Mouse (Mus musculus) forebrain, embryonic 13.5 days (tissue): Measurements from ENCODE around the gene Slc22a23. TPM values are rescaled to one million over a fixed set of nuclear protein-coding genes. Genes with fewer than 3 reads are reported as not detected.

Source experiments
- ATAC-seq: fragments of 200-750 bp; cut with Nextera tagmentation; 2 replicates; pipeline ENCODE4 v1.8.0; 2017
- H3K27ac ChIP-seq: fragments of 300-500 bp; sonication (generic); 2 replicates; pipeline ENCODE4 v1.5.1; 2015; ENCODE audit warnings: inconsistent platforms, mild to moderate bottlenecking, moderate library complexity
- H3K27me3 ChIP-seq: fragments of 300-500 bp; sonication (generic); 2 replicates; pipeline ENCODE4 v1.6.1; 2015; ENCODE audit warnings: mild to moderate bottlenecking, inconsistent platforms
- H3K36me3 ChIP-seq: fragments of 300-500 bp; sonication (generic); 2 replicates; pipeline ENCODE4 v1.6.1; 2015; ENCODE audit warnings: mild to moderate bottlenecking, inconsistent platforms; ENCODE audit not compliant: poor library complexity, severe bottlenecking
- H3K4me1 ChIP-seq: fragments of 300-500 bp; sonication (generic); 2 replicates; pipeline ENCODE4 v1.6.1; 2015; ENCODE audit warnings: inconsistent platforms
- H3K4me2 ChIP-seq: fragments of 300-500 bp; sonication (generic); 2 replicates; pipeline ENCODE4 v1.6.1; 2015; ENCODE audit warnings: inconsistent platforms, mild to moderate bottlenecking, moderate library complexity
- H3K4me3 ChIP-seq: fragments of 300-500 bp; sonication (generic); 2 replicates; pipeline ENCODE4 v1.5.1; 2015; ENCODE audit warnings: mild to moderate bottlenecking, inconsistent platforms
- H3K9ac ChIP-seq: fragments of 300-500 bp; sonication (generic); 2 replicates; pipeline ENCODE4 v1.6.1; 2015; ENCODE audit warnings: mild to moderate bottlenecking, inconsistent platforms
- H3K9me3 ChIP-seq: fragments of 300-500 bp; sonication (generic); replicated peaks from 2 replicates; pipeline ENCODE4 v1.6.1; 2016; ENCODE audit warnings: inconsistent platforms
- WGBS: fragments of 180-500 bp; shearing (Covaris S2); methylation state at CpG from one replicate; pipeline ENCODE4 v1.1.7; 2015; 5-methylcytosine and 5-hydroxymethylcytosine counted together
- polyA plus RNA-seq: library from polyadenylated mRNA; unstranded; fragments of >200 nt; fragmentation: Nextera tagmentation; extraction: Ambion mirVana; gene quantifications from 2 replicates; pipeline ENCODE4 v1.2.1, GENCODE M21; 2015

The Slc22a23 gene
- polyA plus RNA-seq, 1 experiment from 2014 or later = 10.2 TPM

DNA sequence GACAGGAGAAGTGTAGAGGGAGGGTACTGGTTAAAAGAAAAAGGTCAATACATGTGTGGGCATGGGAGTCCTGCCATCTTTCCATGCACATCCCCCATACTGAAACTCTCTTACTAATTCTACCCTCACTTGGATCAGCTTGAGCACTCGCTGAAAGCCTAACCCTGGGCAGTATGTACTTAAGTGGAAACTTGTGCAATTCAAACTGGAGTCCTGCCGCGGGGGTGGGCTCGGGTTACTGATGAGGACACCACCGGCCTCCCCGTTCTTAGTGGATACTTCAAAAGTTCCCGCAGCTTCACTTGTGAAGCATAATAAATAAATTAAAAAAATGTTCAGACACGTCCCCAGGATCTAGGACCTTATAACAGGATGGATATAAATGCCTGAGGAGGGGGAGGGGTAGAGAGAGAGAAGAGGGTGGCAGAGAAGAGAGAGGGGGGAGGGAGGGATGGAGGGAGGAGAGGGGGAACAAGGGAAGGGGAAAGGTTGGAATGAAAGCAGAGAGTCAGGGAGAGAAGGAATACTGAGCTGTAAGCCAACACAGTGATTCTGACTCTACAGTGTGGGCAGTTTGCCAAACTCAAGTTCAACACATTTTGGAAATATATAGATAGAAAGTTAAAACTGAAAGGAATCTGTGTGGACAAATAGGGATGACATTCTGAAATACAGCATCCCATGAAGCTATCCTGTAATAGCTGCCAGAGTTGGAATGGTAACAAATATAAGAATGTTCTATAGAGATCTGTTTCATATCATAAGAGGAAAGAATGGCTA is 72.5 kb downstream of the Slc22a23 start:
- H3K4me1 ChIP-seq = peaks cover 46% of the 10 kb centered on the region
- H3K4me3 ChIP-seq = no peak overlapping the region
- H3K27me3 ChIP-seq = no peaks in the 10 kb centered on the region
- 0 out of 2 replicates have a peak, but pooled peaks cover 3% of the 10 kb centered on the region for H3K9me3 ChIP-seq
- no peak overlapping the region for H3K9ac ChIP-seq
- H3K36me3 ChIP-seq = peaks cover 21% of the 10 kb centered on the region
- H3K27ac ChIP-seq = 0 out of 2 replicates have a peak overlapping the region, but pooled peaks have one; percentile 1
- ATAC-seq = no peak; the same call in 1 of the 2 replicates
- H3K4me2 ChIP-seq = no peak overlapping the region
- 19% methylated on average over 8 of the region's 8 CpGs for WGBS

DNA sequence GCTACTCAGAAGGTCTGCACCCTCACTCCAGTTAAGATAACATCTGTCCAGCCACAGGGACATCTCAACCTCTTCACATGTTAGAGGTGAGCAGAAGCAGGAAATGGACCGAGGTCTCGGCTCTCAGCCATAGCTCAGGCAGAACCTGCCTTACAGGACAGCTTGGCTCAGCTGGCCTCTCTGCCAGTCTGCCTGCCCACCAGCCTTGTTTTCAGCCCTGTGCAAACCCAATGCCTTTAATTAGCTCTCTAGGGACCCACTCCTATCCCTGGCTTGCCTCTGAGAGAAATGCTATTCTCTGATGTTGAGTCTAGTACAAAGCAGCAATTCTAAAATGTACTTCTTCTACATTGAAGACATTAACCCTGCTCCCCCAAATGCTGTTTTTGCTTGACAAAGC is 73.3 kb downstream of the Slc22a23 start:
- 71% methylated on average over 2 of the region's 2 CpGs for WGBS
- peaks cover 46% of the 10 kb centered on the region for H3K4me1 ChIP-seq
- no peak overlapping the region for H3K4me2 ChIP-seq
- ATAC-seq = peak; percentile 48; the same call in 1 of the 2 replicates
- peaks cover 15% of the 10 kb centered on the region for H3K36me3 ChIP-seq
- H3K9me3 ChIP-seq = 0 out of 2 replicates have a peak, but pooled peaks cover 3% of the 10 kb centered on the region
- 0 out of 2 replicates have a peak overlapping the region, but pooled peaks have one; percentile 1 for H3K27ac ChIP-seq
- no peaks in the 10 kb centered on the region for H3K27me3 ChIP-seq
- no peak overlapping the region for H3K9ac ChIP-seq
- H3K4me3 ChIP-seq = no peak overlapping the region

DNA sequence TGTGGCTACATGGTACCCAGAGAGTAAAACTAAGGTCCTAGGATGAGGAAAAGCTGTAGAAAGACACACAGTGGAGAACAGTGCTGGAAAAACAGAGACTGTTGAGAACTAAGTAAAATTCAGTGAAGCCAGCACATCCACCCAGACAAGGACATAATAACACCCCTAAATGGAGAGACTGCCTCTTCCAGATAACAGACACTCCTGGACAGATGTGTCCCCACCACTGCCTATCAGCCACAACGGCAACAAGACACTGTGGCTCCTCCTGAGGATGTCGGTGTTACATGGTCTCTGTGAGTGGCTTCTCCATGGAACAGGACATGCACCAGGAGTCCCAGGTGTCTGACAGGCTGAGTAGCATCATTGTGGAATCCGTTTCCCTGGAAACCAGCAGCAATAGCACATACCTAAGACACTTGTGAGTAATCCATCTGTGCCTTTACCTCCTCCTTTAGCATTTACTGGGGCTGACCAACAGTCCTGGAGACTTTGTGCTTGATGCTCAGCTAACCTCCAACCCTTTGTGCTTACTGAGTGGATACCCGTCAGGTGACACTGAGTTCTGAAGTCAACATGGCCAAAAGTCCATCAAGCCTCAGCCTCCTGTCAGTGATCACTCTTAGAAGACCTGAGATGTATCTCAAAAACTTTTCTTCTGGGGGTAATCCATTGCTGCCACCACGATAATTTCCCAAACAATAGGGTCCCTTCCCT is 73.9 kb downstream of the Slc22a23 start:
- peaks cover 46% of the 10 kb centered on the region for H3K4me1 ChIP-seq
- H3K36me3 ChIP-seq = peaks cover 9% of the 10 kb centered on the region
- no peak overlapping the region for H3K27ac ChIP-seq
- H3K9me3 ChIP-seq = 0 out of 2 replicates have a peak, but pooled peaks cover 3% of the 10 kb centered on the region
- 85% methylated on average over 5 of the region's 5 CpGs for WGBS
- no peak for ATAC-seq
- no peak overlapping the region for H3K4me2 ChIP-seq
- no peak overlapping the region for H3K4me3 ChIP-seq
- no peak overlapping the region for H3K9ac ChIP-seq
- no peaks in the 10 kb centered on the region for H3K27me3 ChIP-seq

GRCm38 (mm10) chr13:34269376-34269991 is 75.5 kb downstream of the Slc22a23 start:
- Histone ChIP-seq H3K27ac (peak overlapping the region; percentile 45; the same call in 1 of the 2 replicates), H3K4me3 (no peak overlapping the region), H3K36me3 (peaks cover 5% of the 10 kb centered on the region), H3K9me3 (0 out of 2 replicates have a peak, but pooled peaks cover 3% of the 10 kb centered on the region), H3K27me3 (no peaks in the 10 kb centered on the region), H3K4me2 (no peak overlapping the region), H3K9ac (no peak overlapping the region), H3K4me1 (peaks cover 46% of the 10 kb centered on the region)
- ATAC-seq = peak; percentile 39; the same call in 1 of the 2 replicates
- 30% methylated on average over 2 of the region's 2 CpGs for WGBS

GRCm38 (mm10) chr13:34266942-34267660 is 77.9 kb downstream of the Slc22a23 start:
- Histone ChIP-seq H3K36me3 (no peaks in the 10 kb centered on the region), H3K27me3 (no peaks in the 10 kb centered on the region), H3K27ac (no peak overlapping the region), H3K4me2 (no peak overlapping the region), H3K4me1 (peaks cover 29% of the 10 kb centered on the region), H3K9ac (no peak overlapping the region), H3K4me3 (no peak overlapping the region), H3K9me3 (no peaks in the 10 kb centered on the region)
- no peak for ATAC-seq
- WGBS = 84% methylated on average over 8 of the region's 8 CpGs

DNA sequence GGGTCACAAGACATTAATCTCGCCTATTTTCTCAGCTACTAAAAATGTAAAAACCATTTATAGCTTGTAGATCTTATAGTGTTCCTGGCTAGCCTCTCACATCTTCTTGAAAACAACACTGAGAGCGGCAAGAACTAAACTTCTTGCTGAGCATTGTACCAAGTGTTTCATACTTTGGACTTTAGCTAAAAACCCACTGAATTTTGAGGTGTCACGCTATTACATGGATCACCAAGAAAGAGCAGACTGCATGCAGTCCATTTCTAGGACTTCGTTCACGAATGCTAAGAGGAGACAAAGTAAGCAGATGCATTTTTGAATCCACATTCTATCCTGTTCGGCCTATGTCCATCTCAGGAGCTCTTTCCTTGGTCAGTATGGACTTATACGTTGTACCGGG is 78.9 kb downstream of the Slc22a23 start:
- H3K9me3 ChIP-seq = no peaks in the 10 kb centered on the region
- no peak for ATAC-seq
- no peaks in the 10 kb centered on the region for H3K36me3 ChIP-seq
- no peak overlapping the region for H3K9ac ChIP-seq
- no peak overlapping the region for H3K4me3 ChIP-seq
- peaks cover 19% of the 10 kb centered on the region for H3K4me1 ChIP-seq
- H3K4me2 ChIP-seq = no peak overlapping the region
- H3K27ac ChIP-seq = no peak overlapping the region
- 96% methylated on average over 8 of the region's 8 CpGs for WGBS
- no peaks in the 10 kb centered on the region for H3K27me3 ChIP-seq

DNA sequence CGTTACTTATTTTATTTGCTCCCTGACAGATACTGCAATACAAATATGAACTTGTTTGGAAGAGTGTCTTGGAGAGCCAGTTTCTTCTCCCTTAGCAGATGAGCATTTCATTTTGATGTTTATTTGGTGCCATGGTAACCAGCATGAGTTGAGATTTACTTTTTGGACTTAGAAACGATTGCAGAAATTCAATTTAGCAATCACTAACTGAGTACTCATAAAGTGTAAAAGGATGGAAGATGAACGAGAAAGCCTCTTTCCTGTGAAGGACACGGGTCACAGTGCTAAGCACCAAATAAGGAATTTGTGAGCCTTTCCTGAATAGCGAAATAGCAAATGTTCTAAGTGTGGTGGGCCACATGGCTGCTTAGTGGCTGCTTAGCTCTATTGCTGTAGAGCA is 79.4 kb downstream of the Slc22a23 start:
- H3K9ac ChIP-seq = no peak overlapping the region
- no peaks in the 10 kb centered on the region for H3K9me3 ChIP-seq
- no peak overlapping the region for H3K4me3 ChIP-seq
- H3K4me2 ChIP-seq = no peak overlapping the region
- 86% methylated on average over 5 of the region's 5 CpGs for WGBS
- peaks cover 14% of the 10 kb centered on the region for H3K4me1 ChIP-seq
- H3K27ac ChIP-seq = no peak overlapping the region
- no peaks in the 10 kb centered on the region for H3K27me3 ChIP-seq
- ATAC-seq = no peak
- H3K36me3 ChIP-seq = no peaks in the 10 kb centered on the region

GRCm38 (mm10) chr13:34265022-34265565 is 79.9 kb downstream of the Slc22a23 start:
- no peak for ATAC-seq

GRCm38 (mm10) chr13:34264508-34264907 is 80.5 kb downstream of the Slc22a23 start:
- no peak overlapping the region for H3K27ac ChIP-seq
- no peak overlapping the region for H3K9ac ChIP-seq
- peaks cover 3% of the 10 kb centered on the region for H3K4me1 ChIP-seq
- no peaks in the 10 kb centered on the region for H3K36me3 ChIP-seq
- ATAC-seq = no peak
- no peak overlapping the region for H3K4me3 ChIP-seq
- H3K27me3 ChIP-seq = no peaks in the 10 kb centered on the region
- H3K4me2 ChIP-seq = no peak overlapping the region
- 73% methylated on average over 2 of the region's 2 CpGs for WGBS
- no peaks in the 10 kb centered on the region for H3K9me3 ChIP-seq

More at GRCm38 (mm10) chr13:34265022-34265565, 79.9 kb downstream of the Slc22a23 start:
- no peaks in the 10 kb centered on the region for H3K27me3 ChIP-seq
- no peaks in the 10 kb centered on the region for H3K9me3 ChIP-seq
- no peaks in the 10 kb centered on the region for H3K36me3 ChIP-seq
- H3K4me3 ChIP-seq = no peak overlapping the region
- peaks cover 9% of the 10 kb centered on the region for H3K4me1 ChIP-seq
- WGBS = 89% methylated on average over 3 of the region's 3 CpGs
- H3K27ac ChIP-seq = no peak overlapping the region
- H3K4me2 ChIP-seq = no peak overlapping the region
- no peak overlapping the region for H3K9ac ChIP-seq

DNA sequence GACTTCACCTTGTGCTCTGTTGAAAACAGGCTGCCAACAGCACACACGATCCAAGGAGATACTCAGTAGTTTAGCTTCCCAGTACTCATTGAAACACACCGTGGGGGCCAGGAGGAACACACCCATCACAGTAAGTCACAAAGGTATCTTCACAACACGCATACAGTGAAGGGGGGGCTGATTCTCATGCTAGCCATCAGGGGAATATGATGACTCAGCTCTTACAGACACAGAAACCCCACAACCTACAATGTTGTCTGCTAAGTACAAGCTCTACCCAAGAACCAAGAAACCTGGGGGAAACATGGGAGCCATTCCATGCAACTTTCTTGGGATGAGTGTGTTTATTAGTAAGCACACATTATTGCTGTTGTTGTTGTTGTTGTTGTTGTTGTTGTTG is 86.2 kb downstream of the Slc22a23 start:
- Histone ChIP-seq H3K9ac (no peak overlapping the region), H3K36me3 (peaks cover 13% of the 10 kb centered on the region), H3K4me3 (no peak overlapping the region), H3K4me2 (no peak overlapping the region), H3K27me3 (no peaks in the 10 kb centered on the region), H3K27ac (no peak overlapping the region), H3K4me1 (peaks cover 8% of the 10 kb centered on the region), H3K9me3 (no peaks in the 10 kb centered on the region)
- WGBS = 92% methylated on average over 3 of the region's 3 CpGs
- no peak for ATAC-seq

DNA sequence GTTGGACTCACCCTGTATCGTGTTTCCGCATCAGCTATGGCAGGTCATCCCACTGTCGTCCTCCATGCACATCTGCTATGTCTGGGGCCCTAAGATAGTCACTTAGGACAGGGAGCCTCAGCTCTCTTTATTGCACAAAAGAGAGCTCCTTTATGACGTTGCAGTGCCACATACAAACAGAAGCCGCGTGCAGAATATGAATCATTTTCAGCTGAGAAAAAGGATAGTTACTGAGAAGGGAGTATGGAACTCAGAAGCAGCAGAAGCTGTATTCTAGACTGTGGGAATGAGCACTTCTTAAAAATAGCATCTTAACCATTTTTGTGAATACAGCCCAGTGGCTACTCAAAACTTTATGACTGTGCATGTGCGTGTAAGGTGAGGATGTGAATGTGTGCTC is 87.8 kb downstream of the Slc22a23 start:
- H3K4me1 ChIP-seq = peaks cover 8% of the 10 kb centered on the region
- H3K27me3 ChIP-seq = no peaks in the 10 kb centered on the region
- H3K27ac ChIP-seq = no peak overlapping the region
- no peak for ATAC-seq
- H3K4me3 ChIP-seq = no peak overlapping the region
- H3K36me3 ChIP-seq = peaks cover 13% of the 10 kb centered on the region
- H3K9me3 ChIP-seq = no peaks in the 10 kb centered on the region
- no peak overlapping the region for H3K4me2 ChIP-seq
- H3K9ac ChIP-seq = no peak overlapping the region
- 92% methylated on average over 7 of the region's 7 CpGs for WGBS
